Mouse (Mus musculus): ENCODE results near the gene Ablim1.
A peak's percentile ranks its signal among the peaks of the same experiment; 100 is the strongest.
"Not testable (repeated sequence)": the region's sequence is repeated elsewhere in the genome, so short reads cannot be mapped to it uniquely, and the experiment has no call there.

The Ablim1 gene

GRCm38 (mm10) chr19:57141756-57142461, 172.8 kb downstream of the Ablim1 start:
- DNase-seq = no peak

- no peak for DNase-seq
Measured at GRCm38 (mm10) chr19:57140874-57141273, 173.8 kb downstream of the Ablim1 start.

DNA sequence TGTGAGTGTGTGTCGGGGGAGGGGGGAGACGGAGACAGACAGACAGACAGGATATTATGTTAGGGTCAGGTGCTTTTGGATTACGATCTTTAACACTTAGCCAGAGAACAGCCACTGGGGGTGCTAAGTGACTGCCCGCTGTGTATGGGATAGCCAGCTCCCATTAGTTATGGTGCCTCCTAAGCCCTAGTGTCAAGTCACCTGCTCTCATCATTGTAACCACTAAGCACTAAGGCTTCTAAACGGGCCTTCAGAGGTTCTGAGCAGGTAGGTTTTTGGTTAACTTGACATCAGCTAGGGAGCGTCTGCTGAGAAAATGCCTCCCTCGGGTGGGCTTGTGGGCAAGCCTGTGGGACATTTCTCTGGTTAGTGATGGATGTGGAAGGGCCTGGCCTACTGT, 174.6 kb downstream of the Ablim1 start:
- no peak for DNase-seq

DNA sequence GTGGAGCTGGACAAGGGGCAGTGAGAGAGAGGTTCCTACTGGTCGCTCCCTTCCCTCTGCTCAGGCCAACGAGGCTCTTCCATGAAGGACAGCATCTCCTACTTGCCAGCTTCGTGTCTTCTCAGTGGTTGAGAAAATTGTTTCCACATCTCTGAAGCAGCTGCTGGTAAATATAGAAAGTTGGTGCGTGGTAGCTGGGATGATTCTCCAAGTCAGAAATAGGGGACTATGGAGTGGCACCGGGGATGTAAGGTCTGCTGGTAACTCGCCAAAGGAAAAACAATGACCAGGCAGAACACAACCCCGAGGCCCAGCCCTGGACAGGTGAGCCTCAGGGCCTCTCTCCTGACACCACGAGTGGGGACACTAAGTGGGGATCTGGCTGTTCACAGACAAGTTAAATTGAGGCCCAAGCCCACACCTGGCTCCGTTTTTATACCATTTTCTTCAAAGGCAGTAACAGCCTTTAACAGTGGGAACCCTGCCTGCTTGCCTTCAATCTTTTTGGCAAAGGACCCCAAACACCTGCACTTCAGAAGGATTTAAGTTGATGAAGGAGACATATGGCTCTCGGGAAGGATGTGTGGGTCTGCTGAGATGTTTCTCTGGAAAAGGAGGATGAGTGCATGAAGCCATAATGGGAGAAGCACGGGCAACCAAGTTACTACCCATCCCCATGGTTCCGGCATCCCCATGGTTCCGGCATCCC, 175.7 kb downstream of the Ablim1 start:
- no peak for DNase-seq

DNA sequence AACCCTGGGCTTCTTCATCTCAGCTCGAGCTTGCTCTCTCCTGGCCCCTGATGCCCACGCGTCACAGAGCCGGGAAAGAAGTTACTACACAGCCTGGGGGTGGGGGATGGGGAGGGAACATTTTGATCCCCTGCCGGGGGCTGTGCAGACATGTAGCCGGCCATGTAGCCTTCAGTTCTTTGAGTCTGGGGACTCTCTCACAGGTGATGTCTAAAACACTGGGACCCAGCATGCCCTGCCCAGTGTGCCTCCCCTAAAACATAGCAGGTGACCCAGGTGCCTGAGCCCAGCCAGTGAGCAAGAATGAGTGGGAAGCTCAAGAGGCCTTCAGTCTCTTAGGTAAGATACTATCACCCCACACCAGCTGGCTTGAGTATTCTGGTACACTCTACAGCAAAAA, 176.2 kb downstream of the Ablim1 start:
- no peak for DNase-seq

GRCm38 (mm10) chr19:57138045-57138444, 176.7 kb downstream of the Ablim1 start:
- DNase-seq = no peak

- DNase-seq = peak; percentile 70 to 81
Measured at GRCm38 (mm10) chr19:57136228-57136627, 178.5 kb downstream of the Ablim1 start.

- not testable (repeated sequence) for DNase-seq
Measured at GRCm38 (mm10) chr19:57135654-57136053, 179.1 kb downstream of the Ablim1 start.

GRCm38 (mm10) chr19:57134654-57135348, 179.9 kb downstream of the Ablim1 start:
- DNase-seq = no peak

DNA sequence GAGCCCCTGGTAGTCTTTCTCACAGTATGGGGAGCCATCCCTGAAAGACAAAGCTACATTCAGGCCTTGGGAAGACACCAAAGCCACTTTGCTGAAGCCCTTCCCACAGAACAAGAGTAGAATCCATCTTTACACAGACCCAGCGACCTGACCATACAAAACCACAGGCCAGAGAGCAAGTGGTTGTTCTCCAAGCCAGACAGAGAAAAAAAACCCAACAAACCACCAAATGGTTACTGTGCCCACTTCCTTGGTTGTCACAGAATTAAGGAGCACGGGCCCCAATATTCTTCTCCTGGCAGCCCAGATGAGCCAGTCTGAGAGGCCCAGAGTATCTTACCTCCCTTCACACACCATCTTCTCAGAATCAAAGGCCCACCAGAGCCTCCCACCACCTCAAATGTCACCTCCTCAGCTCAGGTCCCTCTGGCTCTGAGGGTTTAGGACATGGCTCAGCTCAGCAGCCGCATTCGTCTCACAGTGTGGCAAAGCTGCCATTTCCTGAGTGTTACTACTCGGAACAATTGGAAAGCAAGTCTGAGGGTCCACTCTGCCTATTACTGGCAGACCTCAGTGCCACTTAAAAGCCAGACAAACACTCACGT, 181.7 kb downstream of the Ablim1 start:
- no peak for DNase-seq

- no peak for DNase-seq
Measured at GRCm38 (mm10) chr19:57132281-57132680, 182.4 kb downstream of the Ablim1 start.

- no peak for DNase-seq
Measured at GRCm38 (mm10) chr19:57131366-57131765, 183.4 kb downstream of the Ablim1 start.

DNA sequence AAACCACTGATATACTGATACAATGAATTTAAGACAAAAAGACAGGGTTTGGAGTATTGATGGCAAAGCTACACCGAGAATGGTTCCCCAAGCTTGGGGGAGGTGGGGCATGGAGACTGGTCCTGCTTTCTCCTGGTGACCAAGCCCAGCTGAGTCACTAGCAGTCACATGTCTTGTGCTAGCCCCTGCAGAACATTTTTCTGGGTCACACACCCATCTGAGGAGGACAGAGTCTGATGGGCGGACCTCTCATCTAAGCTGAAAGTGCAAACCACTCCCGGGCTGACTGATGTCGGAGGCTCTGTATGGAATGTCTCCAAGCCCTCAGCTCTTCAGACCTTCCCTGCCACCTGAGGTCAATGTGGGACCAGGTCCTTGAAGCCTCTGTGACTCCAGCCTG, 184.1 kb downstream of the Ablim1 start:
- no peak for DNase-seq

DNA sequence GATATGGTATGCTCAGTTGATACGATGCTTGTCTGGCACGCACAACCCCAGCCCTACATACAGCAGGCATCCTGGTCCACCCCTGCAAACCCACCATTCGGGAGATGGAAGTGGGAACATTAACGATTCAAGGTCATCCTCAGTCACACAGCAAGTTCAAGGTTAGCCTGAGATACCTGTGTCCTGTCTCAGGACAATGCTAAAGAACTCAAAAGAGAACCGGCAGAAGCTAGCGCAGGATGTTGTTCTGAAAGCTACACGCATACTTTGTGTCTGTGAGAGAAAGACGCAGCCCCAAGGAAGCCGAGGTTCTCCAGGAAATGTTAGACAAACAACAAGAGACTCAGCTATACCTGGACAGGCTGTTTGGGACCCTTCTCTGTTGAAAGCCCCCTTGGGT, 185.0 kb downstream of the Ablim1 start:
- no peak for DNase-seq

DNA sequence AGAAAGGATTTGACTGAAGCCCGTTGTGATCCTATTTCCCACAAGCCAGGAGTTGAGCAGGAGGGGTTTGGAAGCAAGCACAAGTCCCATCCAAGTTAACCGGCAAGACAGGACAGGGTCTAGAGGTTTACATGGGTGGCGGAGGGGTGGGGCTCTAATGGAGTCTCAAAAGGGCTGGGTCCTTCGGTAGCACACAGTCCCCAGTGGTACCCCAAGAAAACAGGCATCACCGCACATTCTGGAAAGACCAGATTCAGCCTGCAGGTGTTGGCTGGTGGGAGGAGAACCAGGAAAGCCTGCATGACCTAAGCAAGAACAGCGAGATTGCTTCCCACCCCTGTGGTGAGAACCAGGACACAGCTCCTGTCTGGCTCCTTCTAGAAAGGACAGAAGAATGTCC, 186.7 kb downstream of the Ablim1 start:
- no peak for DNase-seq

DNA sequence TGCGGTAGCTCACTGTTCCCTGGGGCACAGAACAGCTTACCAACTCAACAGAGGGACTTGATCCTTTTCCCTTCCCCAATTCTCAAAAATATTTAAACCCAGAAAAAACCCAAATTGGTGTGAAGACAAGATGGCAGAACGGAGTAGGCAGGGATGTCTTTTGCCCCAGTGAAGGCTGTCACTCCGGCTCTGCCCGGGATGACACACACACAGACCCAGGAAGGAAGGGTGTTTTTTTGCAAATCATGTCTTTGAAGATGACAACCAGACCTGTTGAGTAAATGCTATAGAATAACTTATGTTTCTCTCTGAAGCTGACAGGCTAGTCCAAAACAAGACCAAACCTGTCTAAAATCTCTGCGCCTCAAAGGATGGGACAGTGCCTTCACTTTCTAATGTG, 187.2 kb downstream of the Ablim1 start:
- DNase-seq = no peak

- no peak for DNase-seq
Measured at GRCm38 (mm10) chr19:57126950-57127349, 187.8 kb downstream of the Ablim1 start.

DNA sequence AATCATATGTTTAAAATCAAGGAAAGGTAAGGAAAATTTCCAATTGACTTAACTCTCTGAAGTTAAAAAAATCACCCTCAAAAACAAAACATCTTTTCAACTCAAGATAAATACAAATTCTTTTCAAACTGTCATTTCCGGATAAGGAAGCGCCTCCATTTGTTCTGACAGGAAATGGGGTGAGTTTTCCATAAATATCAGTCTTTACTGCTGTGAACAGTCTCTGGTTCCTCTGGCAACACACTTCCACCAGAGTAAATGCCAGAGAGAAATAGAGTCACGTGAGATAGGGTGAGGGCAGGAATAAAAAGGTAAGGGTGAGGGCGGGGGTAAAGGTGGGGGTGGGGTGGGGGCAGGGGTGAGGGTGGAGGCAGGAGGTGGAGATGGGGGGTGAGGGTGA, 189.8 kb downstream of the Ablim1 start:
- DNase-seq = no peak

GRCm38 (mm10) chr19:57124138-57124519, 190.6 kb downstream of the Ablim1 start:
- no peak for DNase-seq

GRCm38 (mm10) chr19:57123503-57124137, 191.1 kb downstream of the Ablim1 start:
- DNase-seq = peak; percentile 78 to 84

- no peak for DNase-seq
Measured at GRCm38 (mm10) chr19:57122261-57122660, 192.5 kb downstream of the Ablim1 start.

- DNase-seq = no peak
Measured at GRCm38 (mm10) chr19:57121036-57121435, 193.7 kb downstream of the Ablim1 start.

GRCm38 (mm10) chr19:57119661-57120060, 195.1 kb downstream of the Ablim1 start:
- DNase-seq = no peak
